Mouse (Mus musculus): ENCODE measurements around the gene Etv4. TPM values are rescaled to one million over a fixed set of nuclear protein-coding genes. Genes with fewer than 3 reads are reported as not detected.

The Etv4 gene
- total RNA-seq, 1 experiment: 84.0 TPM

GRCm38 (mm10) chr11:101725043-101725442 lies 60.1 kb downstream of the Etv4 start:
- Histone ChIP-seq H3K9ac (ENCODE audit: insufficient read depth, low read depth, low read length, poor library complexity, severe bottlenecking) (no peak overlapping the region), H3K4me1 (ENCODE audit: control insufficient read depth in 2 of 2, insufficient read depth in 2 of 2, low read length in 2 of 2, poor library complexity in 1 of 2) (peaks cover 0 to 10% of the 10 kb centered on the region in 2 experiments; a peak in 1 of 4 replicates), H3K27ac (ENCODE audit: insufficient read depth, low read depth, low read length, poor library complexity, severe bottlenecking) (no peak overlapping the region), H3K36me3 (ENCODE audit: control insufficient read depth, insufficient read depth, low read length, poor library complexity, severe bottlenecking) (no peaks in the 10 kb centered on the region), H3K9me3 (ENCODE audit: control insufficient read depth, insufficient read depth, low read depth, low read length) (no peaks in the 10 kb centered on the region), H3K4me3 (ENCODE audit: insufficient read depth in 1 of 2, low read depth in 1 of 2, low read length in 2 of 2, poor library complexity in 1 of 2, severe bottlenecking in 1 of 2) (no peak overlapping the region)
- in situ Hi-C loops (cut with MboI; ENCODE audit: low sequenced_read_pairs in 2 of 2, unreplicated experiment in 2 of 2): no loop called here
- DNase-seq (ENCODE audit: low read depth, low spot score): no peak
- TF ChIP-seq CHD2 (IDR thresholded peaks at IDR 0.05; ENCODE audit: low read depth, low read length) (no peak), ZNF384 (IDR thresholded peaks at IDR 0.05; ENCODE audit: low read depth, low read length) (no peak)

DNA sequence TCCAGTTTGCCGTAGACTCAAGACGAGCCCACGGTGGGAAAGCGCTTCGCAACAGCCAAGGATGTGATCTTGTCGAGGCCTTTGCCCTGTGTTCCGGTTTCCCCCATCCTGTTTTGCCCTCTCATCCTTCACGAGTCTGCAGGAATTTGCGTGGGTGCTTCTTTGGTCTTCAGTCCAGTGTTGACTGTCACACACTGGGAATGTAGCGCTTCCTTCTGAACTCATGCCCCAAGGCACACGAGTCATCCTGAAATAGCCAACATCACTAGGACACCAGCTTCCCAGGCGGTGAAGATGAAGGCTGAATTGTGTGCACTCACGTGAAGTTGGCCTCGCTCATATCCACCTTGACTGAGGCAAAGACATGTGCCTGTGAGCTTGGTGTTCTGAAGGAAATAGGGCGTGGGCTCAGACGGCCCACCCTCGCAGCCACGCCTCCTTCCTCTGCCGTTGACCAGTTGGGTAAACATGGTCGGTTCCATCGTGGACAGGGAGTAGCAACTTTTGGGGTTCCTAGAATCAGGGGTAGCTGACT lies 65.1 kb downstream of the Etv4 start:
- DNase-seq (ENCODE audit: low read depth, low spot score): no peak
- Histone ChIP-seq H3K9me3 (ENCODE audit: control insufficient read depth, insufficient read depth, low read depth, low read length) (no peaks in the 10 kb centered on the region), H3K27ac (ENCODE audit: insufficient read depth, low read depth, low read length, poor library complexity, severe bottlenecking) (no peak overlapping the region), H3K36me3 (ENCODE audit: control insufficient read depth, insufficient read depth, low read length, poor library complexity, severe bottlenecking) (no peaks in the 10 kb centered on the region), H3K4me1 (ENCODE audit: control insufficient read depth in 2 of 2, insufficient read depth in 2 of 2, low read length in 2 of 2, poor library complexity in 1 of 2) (peaks cover 0 to 7% of the 10 kb centered on the region in 2 experiments; a peak in 1 of 4 replicates), H3K4me3 (ENCODE audit: insufficient read depth in 1 of 2, low read depth in 1 of 2, low read length in 2 of 2, poor library complexity in 1 of 2, severe bottlenecking in 1 of 2) (no peak overlapping the region), H3K9ac (ENCODE audit: insufficient read depth, low read depth, low read length, poor library complexity, severe bottlenecking) (no peak overlapping the region)
- TF ChIP-seq CHD2 (IDR thresholded peaks at IDR 0.05; ENCODE audit: low read depth, low read length) (no peak), ZC3H11A (IDR thresholded peaks at IDR 0.05; ENCODE audit: borderline replicate concordance, low read depth, low read length) (no peak), HCFC1 (IDR thresholded peaks at IDR 0.05; ENCODE audit: borderline replicate concordance, insufficient read depth, low read length) (no peak), MAFK (IDR thresholded peaks at IDR 0.05; ENCODE audit: insufficient read depth, low read depth, low read length) (no peak), ZNF384 (IDR thresholded peaks at IDR 0.05; ENCODE audit: low read depth, low read length) (no peak)
- in situ Hi-C loops (cut with MboI; ENCODE audit: low sequenced_read_pairs in 2 of 2, unreplicated experiment in 2 of 2): no loop called here

Other genes with a start within 250 kb of the Etv4 start
- 61.1 and 63.5 TPM in 2 replicates for gene Brca1, start 233.4 kb downstream of the Etv4 start, total RNA-seq (2012; rRNA removed)
- gene Nbr1, start 233.2 kb downstream of the Etv4 start, total RNA-seq (2012; rRNA removed): 101 and 103 TPM in 2 replicates
- gene Tmem106a, start 203.1 kb downstream of the Etv4 start, total RNA-seq (2012; rRNA removed): 5.8 and 7.0 TPM in 2 replicates
- gene Gm11634, start 186.1 kb downstream of the Etv4 start, total RNA-seq (2012; rRNA removed): not detected in 2 replicates
- 81.1 and 99.0 TPM in 2 replicates for gene Rdm1, start 158.2 kb downstream of the Etv4 start, total RNA-seq (2012; rRNA removed)
- gene Arl4d, start 119.8 kb downstream of the Etv4 start, total RNA-seq (2012; rRNA removed): 11.2 and 13.8 TPM in 2 replicates
- gene Dhx8, start 52.5 kb downstream of the Etv4 start, total RNA-seq (2012; rRNA removed): 43.6 and 51.7 TPM in 2 replicates
- gene Meox1, start 109.0 kb upstream of the Etv4 start, total RNA-seq (2012; rRNA removed): 0.32 and 0.36 TPM in 2 replicates
- not detected in 2 replicates for gene Sost, start 181.6 kb upstream of the Etv4 start, total RNA-seq (2012; rRNA removed)
- not detected in 2 replicates for gene Cfap97d1, start 198.9 kb upstream of the Etv4 start, total RNA-seq (2012; rRNA removed)
- 12.8 and 14.8 TPM in 2 replicates for gene Dusp3, start 201.6 kb upstream of the Etv4 start, total RNA-seq (2012; rRNA removed)
- gene Mpp3, start 243.1 kb upstream of the Etv4 start, total RNA-seq (2012; rRNA removed): 5.2 and 7.5 TPM in 2 replicates